Mouse (Mus musculus) T-helper 17 cell (primary cell): ENCODE measurements at regions not wholly inside any gene's neighbourhood (a gene's known extent, or its start where the extent isn't known, plus 50 kb on each side); places are given as distances from the start of the nearest gene placed in this dataset.

Experiments
- in situ Hi-C, 2 experiments: fragments of 300-600 bp; cut with MboI, MseI; formaldehyde crosslinking; loops; 1 replicate in 1 of 2; 2 replicates in 1 of 2; pipeline ENCODE4 v1.15.1; 2025; ENCODE audit warnings: high pct_unique_total_duplicates in 2 of 2

DNA sequence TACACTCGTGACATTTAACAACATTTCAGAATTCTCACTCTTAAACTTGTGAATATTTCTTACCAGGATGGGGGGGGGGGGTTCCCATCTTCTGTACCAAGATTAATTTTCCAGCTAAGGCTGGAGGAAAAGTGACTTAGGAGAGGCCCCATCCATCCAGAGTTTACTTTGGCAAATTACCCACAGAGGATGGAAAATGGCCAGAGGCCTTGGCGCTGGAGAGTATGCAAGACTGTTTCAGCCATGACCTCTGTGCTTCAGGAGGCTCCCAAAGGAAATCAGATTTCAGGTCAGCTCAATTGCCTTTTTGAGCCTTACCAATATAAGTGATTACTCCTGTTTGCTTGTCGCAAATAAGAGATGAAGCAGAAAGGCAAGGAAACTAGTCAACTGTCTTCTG lies 143.4 kb upstream of the F930015N05Rik start:
- in situ Hi-C loops, result no loop called here

DNA sequence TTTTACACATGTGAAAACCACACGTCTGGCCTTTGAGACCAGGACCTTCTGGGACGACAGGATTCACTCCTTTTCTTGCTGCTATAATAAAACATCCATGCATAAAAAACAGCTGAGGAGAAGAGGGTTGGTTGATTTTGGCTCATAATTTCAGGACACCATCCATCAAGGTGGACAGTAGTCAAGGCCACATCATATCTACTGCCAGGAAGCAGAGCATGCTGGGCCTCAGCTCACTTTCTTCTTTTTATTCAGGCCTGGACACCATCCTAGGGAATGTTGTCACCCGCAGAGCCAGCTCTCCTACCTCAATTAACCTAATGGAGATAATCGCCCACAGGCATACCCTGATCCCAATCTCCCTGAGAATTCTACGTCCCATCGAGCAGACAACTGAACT lies 149.6 kb upstream of the F930015N05Rik start:
- in situ Hi-C loops, result no loop called here

DNA sequence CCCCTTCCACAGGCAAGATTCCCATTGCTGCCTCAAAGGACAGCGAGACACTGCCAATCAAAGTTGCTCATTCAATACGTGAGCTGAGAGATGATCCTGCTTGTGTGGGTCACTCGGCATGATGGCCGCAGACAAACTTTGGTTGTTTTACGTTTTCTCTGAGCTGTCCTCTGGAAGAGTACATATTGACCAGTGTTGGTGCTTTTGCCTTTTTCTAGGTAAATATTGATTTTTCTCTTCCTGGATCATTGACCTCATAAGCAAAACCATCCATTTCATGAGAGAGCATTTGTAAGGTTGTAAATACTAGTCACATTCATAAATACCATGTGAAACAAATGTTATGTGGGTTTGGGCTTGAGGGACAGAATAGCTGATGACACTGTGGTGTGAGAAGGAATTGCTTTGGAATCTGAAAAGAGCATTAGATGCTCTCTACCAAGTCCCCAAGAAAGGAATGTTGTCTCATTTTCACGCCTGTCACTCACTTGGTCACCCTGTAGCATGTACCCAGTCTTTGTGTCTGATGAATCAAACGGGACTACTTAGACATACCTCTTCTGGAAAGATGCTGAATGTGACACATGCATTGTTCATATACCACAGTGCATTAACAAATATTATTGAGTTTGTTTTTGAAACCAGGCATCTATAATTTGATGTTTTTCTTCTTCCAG lies 150.7 kb upstream of the F930015N05Rik start:
- in situ Hi-C loops, result no loop called here

DNA sequence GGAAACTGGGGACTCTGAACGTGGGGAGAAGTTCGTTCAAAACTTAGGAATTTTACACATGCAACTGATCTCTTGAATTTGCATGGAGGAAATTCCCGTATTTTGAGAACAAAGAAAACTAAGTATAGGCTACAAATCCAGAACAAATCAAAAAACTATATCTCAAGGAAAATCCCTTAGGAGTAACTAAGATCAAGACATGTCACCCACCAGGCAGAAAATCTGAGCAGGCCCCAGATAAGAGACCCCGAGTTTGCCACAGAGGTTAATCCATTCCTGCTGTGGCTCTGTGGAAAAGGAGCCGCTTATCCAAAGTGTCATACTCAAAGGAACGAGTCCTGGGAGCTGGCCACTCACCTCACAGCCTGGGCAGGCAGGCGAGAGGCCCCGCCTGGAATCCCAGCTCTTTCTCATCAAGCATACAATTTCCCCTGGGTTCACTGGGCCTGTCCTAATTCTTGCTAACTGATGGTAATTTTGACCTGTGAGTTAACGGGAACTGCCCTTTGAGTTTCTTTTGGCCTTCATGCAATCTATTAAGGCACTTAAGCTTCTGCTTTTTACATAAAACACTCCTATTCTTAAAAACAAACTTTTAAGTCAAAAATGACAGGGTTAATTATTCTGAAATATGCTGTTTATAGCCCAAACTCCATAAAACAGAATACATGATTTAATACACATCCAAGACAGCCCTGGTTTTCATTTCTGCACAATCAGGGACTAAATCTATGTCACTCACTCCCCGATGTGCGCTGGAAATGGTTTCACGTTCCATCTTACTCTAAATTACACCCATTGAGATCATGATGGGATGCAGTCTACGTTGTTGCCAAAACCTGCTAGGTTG lies 151.5 kb upstream of the F930015N05Rik start:
- in situ Hi-C loops, result no loop called here

DNA sequence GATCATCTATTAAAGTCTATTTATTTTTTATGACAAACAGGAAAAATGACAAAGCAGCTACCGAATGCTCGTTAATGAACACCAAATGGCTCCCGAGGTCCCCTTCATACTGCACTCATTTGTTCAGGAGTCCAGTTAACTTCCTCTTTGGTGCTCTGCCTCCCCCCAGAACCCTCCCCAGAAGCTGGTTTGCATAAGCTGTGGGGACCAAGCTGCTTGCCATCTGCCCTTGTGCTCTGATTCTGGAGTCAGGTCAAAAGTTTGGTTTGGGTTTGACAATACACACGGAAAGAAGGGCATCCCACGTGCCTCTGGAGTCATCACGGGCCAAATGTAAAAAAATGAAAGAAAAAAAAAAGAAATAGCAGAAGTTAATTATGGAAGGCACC lies 152.1 kb upstream of the F930015N05Rik start:
- in situ Hi-C loops, result no loop called here

DNA sequence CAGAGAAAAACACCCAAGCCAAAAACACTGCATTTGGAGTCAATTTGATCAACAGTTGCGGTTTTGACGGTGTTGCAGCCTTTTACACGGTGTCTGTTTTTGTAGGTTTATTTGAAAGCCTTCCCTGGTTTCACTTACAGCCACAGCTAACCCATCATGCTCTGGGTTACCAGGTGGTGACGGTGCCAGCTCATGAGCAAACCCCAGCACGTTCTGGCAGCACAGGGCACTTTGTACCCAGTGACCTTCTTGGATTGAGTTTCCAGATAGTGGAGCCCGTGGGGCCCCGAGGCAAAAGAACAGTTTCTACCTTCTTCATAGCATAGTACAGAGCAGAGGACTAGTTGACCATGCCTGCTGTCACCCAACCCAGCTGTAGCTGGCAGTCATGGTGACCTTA lies 152.6 kb upstream of the F930015N05Rik start:
- in situ Hi-C loops, result no loop called here

DNA sequence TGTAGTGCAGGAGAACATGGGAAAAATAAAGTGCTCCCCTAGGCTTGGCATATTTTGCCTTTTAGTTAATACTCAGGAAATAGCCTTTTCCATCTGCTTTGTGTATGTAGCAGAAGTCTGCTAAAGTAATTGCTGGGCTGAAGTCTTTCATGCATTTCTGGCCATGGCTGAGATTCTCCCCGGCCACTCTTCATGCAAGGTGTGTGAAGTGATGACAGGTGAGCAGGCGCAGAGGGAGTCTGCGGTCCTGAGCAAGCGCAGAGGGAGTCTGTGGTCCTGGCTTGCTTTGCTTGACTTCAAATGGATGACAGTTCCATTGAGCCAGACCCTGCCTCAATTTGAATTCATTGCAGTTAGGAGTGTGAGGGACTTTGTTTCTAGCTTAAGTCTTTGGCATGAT lies 153.6 kb upstream of the F930015N05Rik start:
- in situ Hi-C loops, result no loop called here

DNA sequence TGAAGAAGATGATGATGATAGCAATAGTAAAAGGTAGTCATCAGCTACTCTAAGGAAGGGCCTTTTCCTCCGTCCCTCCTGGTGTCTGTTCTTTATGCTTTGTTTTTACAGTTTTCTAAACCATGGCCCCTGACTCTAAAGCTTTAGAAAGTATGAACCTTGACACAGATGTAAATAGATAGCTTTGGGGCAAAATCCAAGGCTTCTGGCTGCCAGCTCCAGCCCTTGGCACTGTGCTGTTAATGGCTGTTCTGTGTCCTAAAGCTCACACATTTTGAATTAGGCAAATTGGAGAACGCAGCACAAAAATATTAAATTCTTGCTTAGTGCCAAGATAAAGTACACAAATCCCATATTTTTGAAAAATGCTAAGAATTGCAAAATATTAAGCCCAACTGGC lies 155.8 kb upstream of the F930015N05Rik start:
- in situ Hi-C loops, result no loop called here

DNA sequence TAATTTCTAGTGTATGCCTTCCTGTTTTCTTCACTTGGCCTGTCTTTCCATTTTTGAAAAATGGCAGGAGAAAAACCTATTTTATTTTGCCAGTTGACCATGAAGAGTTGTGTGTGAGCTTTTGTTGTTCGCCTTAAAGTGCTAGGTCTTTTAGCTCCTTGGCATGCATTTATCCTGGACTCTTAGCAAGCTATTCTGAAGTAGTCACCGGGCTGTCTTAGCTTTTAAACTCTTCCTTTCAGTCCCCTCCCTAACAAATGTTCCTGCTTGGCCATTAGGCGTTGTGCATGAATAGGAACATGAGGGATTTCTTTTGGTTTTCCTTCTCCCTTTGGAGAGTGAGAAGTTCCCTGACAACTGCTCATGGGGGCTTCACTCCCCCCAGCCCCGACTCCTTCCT lies 160.9 kb upstream of the F930015N05Rik start:
- in situ Hi-C loops, result no loop called here

DNA sequence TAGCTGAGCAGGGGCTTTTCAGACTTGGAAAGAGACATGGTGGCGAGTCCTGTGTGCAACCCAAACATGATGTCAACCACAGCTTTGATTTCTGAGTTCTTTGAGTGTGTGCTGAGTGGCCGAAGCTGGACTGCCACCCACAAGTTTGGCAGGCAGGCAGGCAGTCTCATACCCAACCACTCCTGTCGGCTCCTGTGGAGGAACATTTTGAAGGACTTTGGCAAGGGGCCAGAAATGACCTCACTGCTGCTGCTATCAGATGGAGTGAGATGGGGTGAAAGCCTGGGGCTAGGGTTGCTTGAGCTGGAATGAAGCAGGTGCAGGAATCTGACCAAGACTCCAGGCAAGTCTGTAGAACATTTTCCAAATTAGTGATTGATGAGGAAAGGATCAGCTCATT lies 162.7 kb upstream of the F930015N05Rik start:
- in situ Hi-C loops, result no loop called here

DNA sequence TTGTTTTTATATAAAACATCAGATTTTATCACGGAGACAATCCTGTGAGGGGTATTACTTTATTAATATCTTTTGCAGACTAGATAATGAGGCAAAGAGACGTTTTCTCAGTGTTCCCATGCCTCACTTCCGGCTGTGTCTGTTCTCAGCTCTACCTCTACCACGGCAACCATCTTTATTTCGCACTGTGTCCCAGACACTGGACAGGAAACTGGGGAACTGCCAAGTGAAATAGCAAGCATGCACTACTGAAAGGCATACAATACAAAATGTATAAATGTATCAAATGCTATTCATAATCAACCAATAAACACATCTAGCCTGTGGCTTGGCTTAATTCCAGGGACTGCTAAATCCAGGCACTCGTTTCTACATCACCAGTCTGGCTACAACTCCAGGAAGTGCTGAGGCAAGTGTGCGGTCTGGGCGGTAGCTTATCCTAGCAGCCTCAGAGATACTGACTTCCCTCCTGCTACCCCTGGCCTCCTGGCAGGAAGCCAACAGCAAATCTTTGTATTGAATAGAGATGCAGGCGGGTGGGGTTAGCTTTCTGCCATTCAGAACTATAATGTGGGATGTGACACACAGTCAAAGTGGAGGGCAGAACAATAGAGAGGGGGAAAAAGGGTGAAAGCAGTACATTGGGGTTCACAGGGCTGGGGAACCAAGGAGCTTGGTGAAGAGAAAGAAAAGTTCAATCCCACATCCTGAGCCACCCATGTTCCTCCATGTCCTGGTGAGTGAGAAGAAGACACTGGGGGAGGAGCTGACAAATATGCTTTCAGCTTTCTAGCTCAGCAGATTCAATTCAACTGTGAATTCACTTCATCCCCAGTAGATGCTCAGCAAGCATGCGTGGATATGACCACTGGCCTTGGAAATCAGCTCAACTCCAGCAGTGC lies 164.0 kb upstream of the F930015N05Rik start:
- in situ Hi-C loops, result loop anchor here in 1 of 2 experiments (10.0 kb wide), 1 partner anchor 76 kb away; no protein-coding TSS in a partner anchor

DNA sequence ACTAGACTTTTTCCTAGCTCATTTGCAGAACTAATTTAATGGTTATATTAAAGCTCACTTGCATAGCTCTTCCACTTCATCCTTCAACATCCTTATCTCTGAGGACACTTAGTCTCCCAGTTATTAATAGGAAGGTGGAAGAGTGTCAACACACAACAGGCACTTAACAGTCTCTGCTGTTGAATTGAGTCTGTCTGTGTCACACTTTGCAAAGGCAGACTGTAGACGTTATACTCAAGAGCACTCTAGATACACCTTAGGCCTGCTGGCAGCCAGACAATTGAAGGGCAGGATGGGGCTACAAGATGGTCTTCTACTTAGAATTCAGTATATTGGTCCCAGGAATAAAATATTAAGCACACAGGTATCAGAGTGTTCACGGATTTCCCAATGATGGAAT lies 172.6 kb upstream of the F930015N05Rik start:
- in situ Hi-C loops, result loop anchor here in 1 of 2 experiments (10.0 kb wide), 1 partner anchor 84 kb away; no protein-coding TSS in a partner anchor

DNA sequence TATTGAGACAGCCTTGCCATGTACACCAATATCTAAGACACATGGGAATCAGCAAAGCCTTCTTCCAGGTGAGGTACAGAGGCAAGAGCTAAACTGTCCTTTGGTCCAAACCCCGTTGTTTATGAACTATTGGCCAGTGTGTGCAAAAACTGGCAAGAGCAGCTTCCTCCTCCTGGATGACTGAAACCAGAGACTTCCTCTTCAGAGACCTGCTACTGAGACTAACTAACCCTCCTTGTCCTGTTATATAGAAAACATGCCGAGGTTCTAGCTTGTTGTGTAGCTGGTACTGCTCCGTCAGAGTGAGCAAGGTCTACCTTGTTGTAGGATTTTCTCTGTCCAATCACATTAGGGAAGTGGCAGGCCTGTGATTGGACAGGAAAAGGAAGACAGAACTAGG lies 174.3 kb upstream of the F930015N05Rik start:
- in situ Hi-C loops, result no loop called here

DNA sequence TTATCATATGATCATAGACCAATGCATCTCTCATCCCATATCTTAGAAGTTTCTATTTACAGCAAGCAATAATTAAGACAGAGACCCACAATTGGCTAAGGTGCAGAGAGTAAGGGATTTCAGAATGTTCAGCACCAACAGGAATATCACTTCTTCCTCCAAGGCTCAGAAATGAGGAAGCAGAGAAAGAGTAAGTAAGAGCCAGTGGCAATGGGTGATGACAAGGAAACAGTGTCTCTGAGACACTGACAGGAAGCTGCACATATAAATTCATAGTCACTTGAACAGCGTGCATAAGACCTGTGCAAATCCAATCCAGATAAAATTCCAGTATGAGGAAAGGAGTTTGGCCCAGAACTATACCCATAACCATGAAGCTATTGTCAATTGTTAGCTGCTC lies 178.7 kb upstream of the F930015N05Rik start:
- in situ Hi-C loops, result no loop called here

DNA sequence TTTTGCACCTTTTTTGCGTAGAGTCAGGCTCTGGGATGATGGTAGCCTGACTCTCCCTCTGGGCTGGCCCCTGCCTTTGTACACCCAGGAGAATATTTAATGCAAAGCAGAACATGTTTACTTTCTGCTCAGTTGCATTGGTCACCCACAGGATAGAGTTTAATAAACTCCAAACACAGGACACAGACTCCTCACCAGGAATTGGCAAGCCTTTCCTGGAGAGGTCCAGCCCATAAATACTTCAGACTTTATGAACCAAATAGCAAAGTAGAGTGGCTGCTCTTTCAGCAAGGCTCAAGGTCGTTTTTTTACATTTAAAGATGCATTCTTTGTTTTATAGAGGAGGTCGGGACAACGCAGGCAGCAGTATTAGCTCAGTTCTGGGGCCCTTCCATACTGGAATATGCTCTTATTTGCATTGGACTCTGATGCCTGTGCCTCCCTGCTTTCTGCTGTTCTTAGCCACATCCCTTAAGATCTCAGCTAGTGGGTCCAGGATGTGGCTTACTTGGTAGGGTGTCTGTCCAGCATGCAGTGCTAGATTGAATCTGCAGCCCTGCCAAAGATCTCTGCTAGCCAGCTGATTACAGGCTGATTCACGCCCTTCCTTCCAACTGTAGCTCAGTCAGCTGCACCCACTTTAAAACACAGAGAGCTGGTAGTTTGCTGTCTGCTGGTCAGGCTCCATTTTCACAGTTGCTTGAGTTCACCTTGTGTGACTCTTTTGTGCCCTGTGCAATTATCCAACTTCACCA lies 182.4 kb upstream of the F930015N05Rik start:
- in situ Hi-C loops, result no loop called here

DNA sequence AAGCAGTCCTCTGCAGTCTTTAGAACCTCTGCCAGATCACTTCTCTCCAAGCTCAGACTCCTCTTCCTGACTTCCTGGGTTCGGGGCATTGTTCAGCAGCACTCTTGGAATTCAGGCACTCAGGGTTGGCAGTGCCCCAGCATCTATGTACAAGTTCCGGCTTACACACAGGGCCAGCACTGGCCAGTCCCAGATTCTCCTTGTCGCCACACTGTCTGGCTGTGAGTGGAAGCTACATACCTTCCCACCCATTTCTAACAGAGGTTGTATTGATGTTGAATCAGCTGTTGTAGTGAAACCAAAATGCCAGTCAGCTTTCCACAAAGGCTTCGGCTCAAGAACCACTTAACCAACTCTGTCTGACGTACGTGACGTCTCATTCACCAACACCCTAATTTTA lies 190.7 kb upstream of the F930015N05Rik start:
- in situ Hi-C loops, result no loop called here

DNA sequence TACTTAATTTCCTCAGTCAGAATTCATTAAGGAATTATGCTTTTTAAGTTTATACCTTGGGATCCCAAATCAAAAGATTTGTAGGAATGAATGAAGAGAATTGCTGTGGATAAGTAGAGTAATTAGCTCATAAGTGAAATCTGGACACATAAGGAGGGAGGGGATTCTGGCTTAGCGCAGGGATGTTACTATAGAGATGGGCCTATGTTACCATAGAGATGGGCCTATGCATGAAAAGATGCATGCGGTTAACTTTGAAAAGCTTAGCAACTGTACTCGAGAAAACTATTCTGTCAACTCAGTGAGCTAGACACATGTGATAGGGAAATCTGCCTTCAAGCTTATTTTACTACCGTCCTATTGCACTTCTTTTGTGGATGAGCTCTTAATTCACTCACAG lies 204.5 kb upstream of the F930015N05Rik start:
- in situ Hi-C loops, result no loop called here

DNA sequence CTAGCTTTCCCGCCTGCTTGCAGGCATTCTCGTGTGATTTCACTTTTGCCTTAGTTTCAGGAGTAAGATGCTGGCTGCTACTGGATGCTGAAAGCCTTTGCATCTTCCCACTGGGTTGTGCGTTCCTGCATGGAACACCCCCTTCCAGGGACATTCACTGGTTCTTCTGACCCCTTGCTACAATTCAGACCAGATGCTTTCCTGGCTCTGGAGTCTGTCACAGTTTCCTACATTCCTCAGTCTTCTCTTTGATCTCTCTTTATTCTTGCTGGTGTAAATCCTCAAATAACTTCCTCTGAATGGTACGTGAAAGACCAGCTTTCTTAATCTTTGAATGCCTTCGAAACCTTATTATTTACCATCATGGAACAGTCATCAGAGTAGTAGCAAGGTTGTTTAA lies 206.7 kb upstream of the F930015N05Rik start:
- in situ Hi-C loops, result no loop called here

DNA sequence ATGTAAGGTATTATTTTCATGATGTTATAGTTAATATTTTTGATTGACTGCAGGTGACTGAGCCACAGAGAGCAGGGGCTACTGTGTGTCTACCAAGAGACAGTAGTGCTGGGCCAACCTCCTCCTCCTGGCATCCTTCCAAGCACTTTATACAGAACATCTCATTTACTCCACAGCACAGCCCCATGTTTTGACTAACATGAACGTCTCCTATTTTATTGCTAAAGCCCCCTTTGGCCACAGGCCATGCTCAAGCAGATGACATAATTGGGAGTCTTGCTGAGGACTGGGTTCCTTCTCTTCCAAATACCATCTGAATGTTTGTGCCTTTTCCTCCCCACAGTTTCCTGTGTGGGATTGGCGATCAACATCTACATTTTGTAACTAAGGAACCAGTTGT lies 211.5 kb upstream of the F930015N05Rik start:
- in situ Hi-C loops, result no loop called here

DNA sequence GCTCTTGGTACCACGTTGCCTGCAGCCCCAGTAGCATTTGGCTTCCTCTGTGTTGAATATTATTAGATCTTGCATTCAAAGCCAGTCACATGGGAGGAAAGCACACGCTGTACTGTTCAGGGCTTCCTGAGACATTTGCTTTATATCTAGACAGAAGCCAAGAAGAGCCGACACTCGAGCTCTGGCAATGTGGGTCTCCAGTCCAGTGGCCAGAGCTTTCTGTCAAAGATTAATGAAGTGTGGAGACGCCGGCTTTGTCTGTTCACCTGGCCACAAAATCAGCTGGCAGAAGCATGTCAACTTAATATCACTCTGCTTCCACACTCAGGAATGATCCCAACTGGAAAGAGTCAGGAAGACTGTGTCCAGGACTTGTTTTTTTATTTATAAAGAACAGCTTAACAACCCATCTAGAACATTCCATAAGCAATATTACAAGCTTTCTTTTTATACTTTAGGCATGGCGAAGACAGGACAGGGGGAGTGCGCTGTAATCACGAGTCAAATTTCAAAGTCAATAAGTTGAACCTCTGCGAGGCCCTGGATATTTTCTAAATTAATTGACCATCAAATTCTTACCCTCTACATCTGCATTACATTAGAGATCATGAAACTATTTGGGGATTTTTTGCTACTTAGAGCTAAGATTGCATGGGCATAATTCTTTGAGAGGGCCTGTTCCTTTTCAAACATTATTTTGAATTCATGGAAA lies 214.3 kb upstream of the F930015N05Rik start:
- in situ Hi-C loops, result no loop called here

DNA sequence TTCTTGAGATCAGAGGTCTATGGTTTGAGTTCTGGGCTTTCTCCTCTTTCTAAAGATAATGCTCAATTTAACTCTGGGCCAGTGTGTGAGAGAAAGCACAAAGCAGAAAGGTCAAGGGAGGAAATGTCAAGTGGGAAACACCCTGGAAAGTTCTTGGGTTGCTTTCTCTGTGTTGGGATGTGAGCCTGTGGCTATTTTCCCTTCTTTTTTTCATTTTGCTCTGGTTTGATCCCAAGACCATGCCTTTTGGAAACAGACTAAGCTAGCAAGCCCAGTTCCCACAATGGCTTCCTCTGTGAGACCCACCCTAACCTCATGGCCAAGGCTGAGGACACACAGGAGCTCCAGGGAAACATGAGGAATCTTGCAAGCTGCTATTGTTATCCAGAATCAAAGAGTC lies 216.4 kb upstream of the F930015N05Rik start:
- in situ Hi-C loops, result no loop called here
